Mouse (Mus musculus): ENCODE results near the gene Tor4a. TPM values are rescaled to one million over a fixed set of nuclear protein-coding genes. Genes with fewer than 3 reads are reported as not detected.
A peak's percentile ranks its signal among the peaks of the same experiment; 100 is the strongest.

Gene Tor4a
- polyA plus RNA-seq, 1 experiment: 49.3 TPM

DNA sequence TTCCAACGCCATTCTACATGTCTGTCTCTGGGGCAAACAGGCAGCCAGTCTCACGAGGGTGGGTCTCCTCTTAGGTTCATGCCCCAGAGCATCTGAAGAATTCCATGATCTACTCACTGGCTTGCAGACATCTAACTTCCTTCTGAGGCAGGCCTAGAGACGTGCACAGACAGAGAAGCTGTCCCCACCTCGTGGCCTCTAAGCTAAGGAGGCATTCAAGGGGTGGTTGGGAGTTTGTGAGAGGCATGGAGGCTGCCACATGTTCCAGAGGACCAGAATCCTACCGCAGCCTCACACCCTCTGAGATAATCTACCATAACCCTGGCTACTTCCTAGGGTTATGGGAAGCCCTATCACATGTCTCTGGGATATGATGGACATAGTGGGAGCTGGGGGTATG, 2.7 kb downstream of the Tor4a start:
- peak overlapping the region; percentile 6; the same call in 1 of the 2 replicates for H3K4me3 ChIP-seq (ENCODE audit: low read depth, low read length)
- no peaks in the 10 kb centered on the region for H3K27me3 ChIP-seq (ENCODE audit: control insufficient read depth, insufficient read depth, low read length)
- H3K27ac ChIP-seq (ENCODE audit: insufficient read depth, low read depth, low read length): peak overlapping the region; percentile 97
- WGBS: 45% methylated on average over 5 of the region's 5 CpGs
- peaks cover 6% of the 10 kb centered on the region; the same call in 1 of the 2 replicates for H3K36me3 ChIP-seq (ENCODE audit: control insufficient read depth, insufficient read depth, low read length)
- peaks cover 39% of the 10 kb centered on the region for H3K4me1 ChIP-seq (ENCODE audit: control insufficient read depth, insufficient read depth, insufficient read length, low read length)
- TF ChIP-seq POLR2A (IDR thresholded peaks at IDR 0.05; ENCODE audit: low read depth, low read length) (no peak), CTCF (IDR thresholded peaks at IDR 0.05; ENCODE audit: extremely low read depth, insufficient read length, insufficient replicate concordance, low read depth, low read length) (no peak)

DNA sequence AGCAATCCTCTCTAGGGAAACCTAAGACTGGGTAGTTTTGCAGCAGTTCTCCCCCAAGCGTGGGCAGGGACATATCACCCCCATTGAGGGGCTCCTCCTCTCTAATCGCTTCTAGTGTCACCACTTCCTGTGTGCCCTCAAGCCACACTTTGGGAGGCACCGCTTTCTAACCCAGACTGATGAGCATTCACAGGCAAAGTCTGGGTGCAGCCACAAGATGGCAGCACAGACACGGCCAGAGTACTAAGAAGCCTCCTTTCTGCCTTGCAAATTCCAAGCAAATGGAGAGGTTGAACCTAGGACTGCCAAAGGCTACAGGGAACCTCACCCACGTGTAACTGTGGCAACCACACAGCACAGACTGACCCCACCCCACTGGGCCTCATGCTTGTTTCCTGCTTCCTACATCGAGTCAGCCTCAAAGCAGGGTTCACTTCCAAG, 3.3 kb downstream of the Tor4a start:
- WGBS: 0% methylated on average over 6 of the region's 6 CpGs
- peaks cover 34% of the 10 kb centered on the region for H3K4me1 ChIP-seq (ENCODE audit: control insufficient read depth, insufficient read depth, insufficient read length, low read length)
- peak overlapping the region; percentile 97 for H3K27ac ChIP-seq (ENCODE audit: insufficient read depth, low read depth, low read length)
- TF ChIP-seq CTCF (IDR thresholded peaks at IDR 0.05; ENCODE audit: extremely low read depth, insufficient read length, insufficient replicate concordance, low read depth, low read length) (peak; percentile 91; the same call in 1 of the 2 replicates), POLR2A (IDR thresholded peaks at IDR 0.05; ENCODE audit: low read depth, low read length) (no peak)
- no peaks in the 10 kb centered on the region for H3K27me3 ChIP-seq (ENCODE audit: control insufficient read depth, insufficient read depth, low read length)
- peak overlapping the region; percentile 6 for H3K4me3 ChIP-seq (ENCODE audit: low read depth, low read length)
- peaks cover 6% of the 10 kb centered on the region; the same call in 1 of the 2 replicates for H3K36me3 ChIP-seq (ENCODE audit: control insufficient read depth, insufficient read depth, low read length)

DNA sequence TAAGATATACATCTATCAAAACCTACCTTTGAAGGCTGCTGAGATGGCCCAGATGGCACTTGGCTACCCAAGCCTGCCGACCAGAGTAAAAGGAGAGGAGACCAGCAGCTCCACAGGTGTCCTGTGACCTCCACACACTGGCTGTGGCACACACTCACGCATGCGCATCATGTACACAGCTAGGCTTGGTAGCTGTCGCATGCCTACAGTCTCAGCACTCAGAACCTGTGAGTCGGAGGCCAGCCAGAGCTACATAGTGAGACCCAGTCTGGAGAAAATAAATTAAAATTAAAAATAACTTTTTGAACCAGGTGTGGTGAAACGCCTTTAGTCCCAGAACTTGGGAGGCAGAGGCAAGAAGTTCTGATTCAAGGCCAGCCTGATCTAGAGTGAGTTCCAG, 8.8 kb downstream of the Tor4a start:
- no peaks in the 10 kb centered on the region for H3K27me3 ChIP-seq (ENCODE audit: control insufficient read depth, insufficient read depth, low read length)
- 88% methylated on average over 6 of the region's 6 CpGs for WGBS
- H3K4me3 ChIP-seq (ENCODE audit: low read depth, low read length): no peak overlapping the region
- H3K36me3 ChIP-seq (ENCODE audit: control insufficient read depth, insufficient read depth, low read length): no peaks in the 10 kb centered on the region
- no peak overlapping the region for H3K27ac ChIP-seq (ENCODE audit: insufficient read depth, low read depth, low read length)
- H3K4me1 ChIP-seq (ENCODE audit: control insufficient read depth, insufficient read depth, insufficient read length, low read length): peaks cover 13% of the 10 kb centered on the region
- no peak for TF ChIP-seq CTCF (IDR thresholded peaks at IDR 0.05; ENCODE audit: extremely low read depth, insufficient read length, insufficient replicate concordance, low read depth, low read length)
- no peak for TF ChIP-seq POLR2A (IDR thresholded peaks at IDR 0.05; ENCODE audit: low read depth, low read length)

- WGBS: 47% methylated on average over 5 of the region's 5 CpGs
These were observed 10.1 kb downstream of the Tor4a start for GRCm38 (mm10) chr2:25186575-25186930.

GRCm38 (mm10) chr2:25185625-25186574, 10.8 kb downstream of the Tor4a start:
- Histone ChIP-seq H3K4me1 (ENCODE audit: control insufficient read depth, insufficient read depth, insufficient read length, low read length) (peaks cover 13% of the 10 kb centered on the region), H3K27me3 (ENCODE audit: control insufficient read depth, insufficient read depth, low read length) (no peaks in the 10 kb centered on the region), H3K36me3 (ENCODE audit: control insufficient read depth, insufficient read depth, low read length) (no peaks in the 10 kb centered on the region), H3K27ac (ENCODE audit: insufficient read depth, low read depth, low read length) (peak overlapping the region; percentile 4; the same call in 1 of the 2 replicates), H3K4me3 (ENCODE audit: low read depth, low read length) (peak overlapping the region; percentile 62)
- TF ChIP-seq POLR2A (IDR thresholded peaks at IDR 0.05; ENCODE audit: low read depth, low read length) (0 out of 2 replicates have a peak, but pooled peaks have one; percentile 27), CTCF (IDR thresholded peaks at IDR 0.05; ENCODE audit: extremely low read depth, insufficient read length, insufficient replicate concordance, low read depth, low read length) (peak; percentile 41; the same call in 1 of the 2 replicates)
- WGBS: 3% methylated on average over 64 of the region's 64 CpGs

More at GRCm38 (mm10) chr2:25186575-25186930, 10.1 kb downstream of the Tor4a start:
- Histone ChIP-seq H3K4me3 (ENCODE audit: low read depth, low read length) (peak overlapping the region; percentile 62; the same call in 1 of the 2 replicates), H3K36me3 (ENCODE audit: control insufficient read depth, insufficient read depth, low read length) (no peaks in the 10 kb centered on the region), H3K27me3 (ENCODE audit: control insufficient read depth, insufficient read depth, low read length) (no peaks in the 10 kb centered on the region), H3K4me1 (ENCODE audit: control insufficient read depth, insufficient read depth, insufficient read length, low read length) (peaks cover 13% of the 10 kb centered on the region), H3K27ac (ENCODE audit: insufficient read depth, low read depth, low read length) (no peak overlapping the region)
- TF ChIP-seq CTCF (IDR thresholded peaks at IDR 0.05; ENCODE audit: extremely low read depth, insufficient read length, insufficient replicate concordance, low read depth, low read length) (no peak), POLR2A (IDR thresholded peaks at IDR 0.05; ENCODE audit: low read depth, low read length) (no peak)

DNA sequence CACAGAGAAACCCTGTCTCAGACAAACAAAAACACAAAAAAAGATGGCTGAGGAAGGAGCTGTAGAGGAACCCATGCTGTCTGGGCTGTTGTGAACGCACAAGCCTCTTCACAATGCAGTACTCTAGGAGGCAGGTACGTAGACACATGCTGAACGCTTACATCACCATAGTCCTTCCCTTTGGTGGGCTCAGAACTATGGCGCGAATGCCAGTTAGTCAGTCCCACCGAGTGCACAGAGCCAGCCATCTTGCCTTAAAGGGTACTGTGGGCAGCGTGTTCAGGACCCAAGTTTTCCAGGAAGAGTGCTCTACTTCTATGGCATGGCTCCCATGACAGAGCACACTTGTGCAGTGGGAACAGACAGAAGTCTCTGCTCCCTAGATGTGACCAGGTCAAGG, 12.2 kb downstream of the Tor4a start:
- H3K36me3 ChIP-seq (ENCODE audit: control insufficient read depth, insufficient read depth, low read length): no peaks in the 10 kb centered on the region
- no peak for TF ChIP-seq CTCF (IDR thresholded peaks at IDR 0.05; ENCODE audit: extremely low read depth, insufficient read length, insufficient replicate concordance, low read depth, low read length)
- H3K4me1 ChIP-seq (ENCODE audit: control insufficient read depth, insufficient read depth, insufficient read length, low read length): peaks cover 20% of the 10 kb centered on the region
- H3K27ac ChIP-seq (ENCODE audit: insufficient read depth, low read depth, low read length): no peak overlapping the region
- 93% methylated on average over 7 of the region's 7 CpGs for WGBS
- no peaks in the 10 kb centered on the region for H3K27me3 ChIP-seq (ENCODE audit: control insufficient read depth, insufficient read depth, low read length)
- no peak overlapping the region for H3K4me3 ChIP-seq (ENCODE audit: low read depth, low read length)

GRCm38 (mm10) chr2:25183336-25183735, 13.3 kb downstream of the Tor4a start:
- H3K4me3 ChIP-seq (ENCODE audit: low read depth, low read length): no peak overlapping the region
- no peak for TF ChIP-seq CTCF (IDR thresholded peaks at IDR 0.05; ENCODE audit: extremely low read depth, insufficient read length, insufficient replicate concordance, low read depth, low read length)
- no peak for TF ChIP-seq POLR2A (IDR thresholded peaks at IDR 0.05; ENCODE audit: low read depth, low read length)

More at GRCm38 (mm10) chr2:25183336-25183735, 13.3 kb downstream of the Tor4a start:
- Histone ChIP-seq H3K36me3 (ENCODE audit: control insufficient read depth, insufficient read depth, low read length) (no peaks in the 10 kb centered on the region), H3K27me3 (ENCODE audit: control insufficient read depth, insufficient read depth, low read length) (no peaks in the 10 kb centered on the region), H3K27ac (ENCODE audit: insufficient read depth, low read depth, low read length) (no peak overlapping the region), H3K4me1 (ENCODE audit: control insufficient read depth, insufficient read depth, insufficient read length, low read length) (peaks cover 24% of the 10 kb centered on the region)
- 79% methylated on average over 2 of the region's 2 CpGs for WGBS

All from small intestine, adult 2 months (tissue).